Mouse (Mus musculus): Measurements from ENCODE around the gene Spin2f. TPM values are rescaled to one million over a fixed set of nuclear protein-coding genes. Genes with fewer than 3 reads are reported as not detected.
"Not testable (repeated sequence)": the region's sequence is repeated elsewhere in the genome, so short reads cannot be mapped to it uniquely, and the experiment has no call there.

The Spin2f gene
- total RNA-seq (2014; rRNA removed) (not detected in 2 replicates), polyA plus RNA-seq (2015; fragmentation: Nextera tagmentation; extraction: Ambion mirVana) (not detected in 2 replicates)

- not testable (repeated sequence) for ATAC-seq, H3K27ac ChIP-seq
- 50% methylated on average over 1 of the region's 6 CpGs for WGBS
These were observed at the start of gene Spin2f for GRCm38 (mm10) chrX:31253594-31253993. Gene Spin2f (plus strand): TSS chrX:31253894.

GRCm38 (mm10) chrX:31212136-31212535 lies 41.6 kb upstream of the Spin2f start:
- H3K36me3 ChIP-seq (ENCODE audit: insufficient read depth, low read length); H3K27me3 ChIP-seq (ENCODE audit: insufficient read depth, low read length); ATAC-seq; H3K4me1 ChIP-seq (ENCODE audit: insufficient read depth, low read length); H3K4me2 ChIP-seq (ENCODE audit: low read depth, low read length); H3K9ac ChIP-seq (replicated peaks; ENCODE audit: low read length); DNase-seq (ENCODE audit: low spot score); H3K27ac ChIP-seq; H3K4me3 ChIP-seq (ENCODE audit: low read length): not testable (repeated sequence)
- 91% methylated on average over 7 of the region's 7 CpGs for WGBS
- peaks cover 11% of the 10 kb centered on the region; the same call in 1 of the 2 replicates for H3K9me3 ChIP-seq (ENCODE audit: low read length)

More at GRCm38 (mm10) chrX:31253594-31253993, at the start of gene Spin2f:
- H3K9ac ChIP-seq (replicated peaks; ENCODE audit: low read length); H3K27me3 ChIP-seq (ENCODE audit: insufficient read depth, low read length); H3K4me3 ChIP-seq (ENCODE audit: low read length); DNase-seq (ENCODE audit: low spot score); H3K36me3 ChIP-seq (ENCODE audit: insufficient read depth, low read length); H3K4me1 ChIP-seq (ENCODE audit: insufficient read depth, low read length); H3K9me3 ChIP-seq (ENCODE audit: low read length); H3K4me2 ChIP-seq (ENCODE audit: low read depth, low read length): not testable (repeated sequence)

GRCm38 (mm10) chrX:31223536-31223935 lies 30.2 kb upstream of the Spin2f start:
- not testable (repeated sequence) for H3K27ac ChIP-seq; H3K4me1 ChIP-seq (ENCODE audit: insufficient read depth, low read length); H3K4me2 ChIP-seq (ENCODE audit: low read depth, low read length); H3K36me3 ChIP-seq (ENCODE audit: insufficient read depth, low read length); H3K9ac ChIP-seq (replicated peaks; ENCODE audit: low read length); H3K4me3 ChIP-seq (ENCODE audit: low read length); ATAC-seq; H3K27me3 ChIP-seq (ENCODE audit: insufficient read depth, low read length); DNase-seq (ENCODE audit: low spot score)
- peaks cover 22% of the 10 kb centered on the region for H3K9me3 ChIP-seq (ENCODE audit: low read length)
- WGBS = 84% methylated on average over 9 of the region's 9 CpGs

- not testable (repeated sequence) for H3K27me3 ChIP-seq (ENCODE audit: insufficient read depth, low read length); H3K27ac ChIP-seq; H3K9ac ChIP-seq (replicated peaks; ENCODE audit: low read length); H3K4me1 ChIP-seq (ENCODE audit: insufficient read depth, low read length); H3K4me2 ChIP-seq (ENCODE audit: low read depth, low read length); H3K36me3 ChIP-seq (ENCODE audit: insufficient read depth, low read length); ATAC-seq; H3K4me3 ChIP-seq (ENCODE audit: low read length); DNase-seq (ENCODE audit: low spot score)
- 66% methylated on average over 4 of the region's 4 CpGs for WGBS
- H3K9me3 ChIP-seq (ENCODE audit: low read length) = peaks cover 20% of the 10 kb centered on the region; the same call in 1 of the 2 replicates
These were observed 18.6 kb upstream of the Spin2f start for GRCm38 (mm10) chrX:31235088-31235487.

GRCm38 (mm10) chrX:31241754-31242153 lies 11.9 kb upstream of the Spin2f start:
- not testable (repeated sequence) for DNase-seq (ENCODE audit: low spot score); H3K4me3 ChIP-seq (ENCODE audit: low read length); H3K36me3 ChIP-seq (ENCODE audit: insufficient read depth, low read length); H3K4me2 ChIP-seq (ENCODE audit: low read depth, low read length); ATAC-seq; H3K27ac ChIP-seq; H3K9ac ChIP-seq (replicated peaks; ENCODE audit: low read length); H3K9me3 ChIP-seq (ENCODE audit: low read length); H3K27me3 ChIP-seq (ENCODE audit: insufficient read depth, low read length); H3K4me1 ChIP-seq (ENCODE audit: insufficient read depth, low read length)
- 79% methylated on average over 3 of the region's 3 CpGs for WGBS

Other genes with a start within 250 kb of the Spin2f start
- not detected in 2 replicates for gene Btbd35f29, start 136.2 kb upstream of the Spin2f start, total RNA-seq (2014; rRNA removed)
- not detected in 2 replicates for gene Btbd35f29, start 136.2 kb upstream of the Spin2f start, polyA plus RNA-seq (2015; fragmentation: Nextera tagmentation; extraction: Ambion mirVana)
- gene Btbd35f26, start 82.6 kb downstream of the Spin2f start, total RNA-seq (2014; rRNA removed) = not detected in 2 replicates
- not detected in 2 replicates for gene Btbd35f26, start 82.6 kb downstream of the Spin2f start, polyA plus RNA-seq (2015; fragmentation: Nextera tagmentation; extraction: Ambion mirVana)
- not detected in 2 replicates for gene Btbd35f19, start 130.0 kb downstream of the Spin2f start, total RNA-seq (2014; rRNA removed)
- not detected in 2 replicates for gene Btbd35f19, start 130.0 kb downstream of the Spin2f start, polyA plus RNA-seq (2015; fragmentation: Nextera tagmentation; extraction: Ambion mirVana)

All from hindbrain, postnatal 0 days (tissue).